Mouse (Mus musculus) left cerebral cortex, adult 8-10 months (tissue): ENCODE data around the gene Muc2. TPM values are rescaled to one million over a fixed set of nuclear protein-coding genes. Genes with fewer than 3 reads are reported as not detected.
A peak's percentile ranks its signal among the peaks of the same experiment; 100 is the strongest.
"Not testable (repeated sequence)": the region's sequence is repeated elsewhere in the genome, so short reads cannot be mapped to it uniquely, and the experiment has no call there.

ENCODE experiments used
- DNase-seq, 2 experiments: peaks; one replicate each; pipeline ENCODE4 v3.0.0; 2022; ENCODE audit warnings: low spot score in 2 of 2
- total RNA-seq, 4 experiments: library from RNA; stranded (reverse); gene quantifications; 2 replicates each; pipeline ENCODE4 v1.2.4; 2022

The Muc2 gene
- 1 to 10 TPM in 1 of 4 experiments, under 1 TPM in 3; 0.28 to 1.2 (median 0.50) TPM for total RNA-seq

GRCm38 (mm10) chr7:141690040-141690439 is at the start of gene Muc2:
Gene Muc2 (plus strand): TSS chr7:141690340.
- DNase-seq = no peak

DNA sequence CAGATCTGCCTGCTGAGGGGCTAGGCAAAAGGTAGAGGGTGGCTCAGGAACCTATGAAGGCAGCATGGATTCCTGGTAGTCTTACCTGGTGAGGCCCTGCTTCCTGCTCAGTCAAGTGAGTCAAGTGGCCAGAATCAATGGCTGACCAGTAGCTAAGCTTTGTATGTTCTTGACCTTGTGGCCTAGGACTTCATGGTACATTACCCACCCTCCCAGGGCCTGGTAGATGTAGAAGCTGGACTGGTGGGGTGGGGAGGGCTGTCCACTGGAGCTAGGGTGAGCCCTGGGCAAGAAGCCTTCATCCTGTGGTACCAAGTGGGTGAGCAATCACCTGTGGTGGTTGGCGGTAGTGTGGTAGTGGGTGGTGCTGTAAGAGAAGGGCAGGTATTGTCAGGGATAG is 47.8 kb upstream of the Muc2 start:
- DNase-seq = no peak

GRCm38 (mm10) chr7:141643160-141643559 is 47.0 kb upstream of the Muc2 start:
- no peak for DNase-seq

DNA sequence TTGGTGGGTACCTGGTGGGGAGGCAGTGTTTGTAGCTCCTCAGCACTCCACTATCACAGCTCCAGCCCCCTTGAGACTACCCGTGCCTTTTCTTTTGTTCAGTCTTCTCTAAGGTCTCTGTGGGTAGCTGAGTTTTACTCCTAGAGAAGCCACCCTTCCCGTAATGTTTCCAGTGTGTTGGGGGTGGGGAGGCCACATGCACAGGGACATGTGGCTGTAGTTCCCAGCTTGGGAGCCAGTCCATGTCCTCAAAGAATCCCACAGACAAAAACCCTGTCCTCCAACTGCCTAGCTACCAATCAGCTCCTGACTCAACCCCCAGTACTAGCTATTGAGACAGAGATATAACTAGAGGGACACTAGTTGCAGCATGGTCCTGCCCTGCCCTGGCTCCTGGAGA is 43.1 kb upstream of the Muc2 start:
- no peak for DNase-seq

GRCm38 (mm10) chr7:141647815-141648214 is 42.3 kb upstream of the Muc2 start:
- no peak for DNase-seq

- DNase-seq = no peak
Measured at GRCm38 (mm10) chr7:141652191-141652590, 37.9 kb upstream of the Muc2 start.

GRCm38 (mm10) chr7:141660346-141660745 is 29.8 kb upstream of the Muc2 start:
- no peak for DNase-seq

GRCm38 (mm10) chr7:141661481-141661880 is 28.7 kb upstream of the Muc2 start:
- DNase-seq = no peak

- DNase-seq = no peak
Measured at GRCm38 (mm10) chr7:141662223-141662622, 27.9 kb upstream of the Muc2 start.

- DNase-seq = no peak
Measured at GRCm38 (mm10) chr7:141666190-141666589, 23.9 kb upstream of the Muc2 start.

- DNase-seq = not testable (repeated sequence)
Measured at GRCm38 (mm10) chr7:141669097-141669496, 21.0 kb upstream of the Muc2 start.

- DNase-seq = no peak
Measured at GRCm38 (mm10) chr7:141670999-141671398, 19.1 kb upstream of the Muc2 start.

GRCm38 (mm10) chr7:141671626-141672291 is 18.4 kb upstream of the Muc2 start:
- no peak for DNase-seq

GRCm38 (mm10) chr7:141678922-141679321 is 11.2 kb upstream of the Muc2 start:
- no peak for DNase-seq

DNA sequence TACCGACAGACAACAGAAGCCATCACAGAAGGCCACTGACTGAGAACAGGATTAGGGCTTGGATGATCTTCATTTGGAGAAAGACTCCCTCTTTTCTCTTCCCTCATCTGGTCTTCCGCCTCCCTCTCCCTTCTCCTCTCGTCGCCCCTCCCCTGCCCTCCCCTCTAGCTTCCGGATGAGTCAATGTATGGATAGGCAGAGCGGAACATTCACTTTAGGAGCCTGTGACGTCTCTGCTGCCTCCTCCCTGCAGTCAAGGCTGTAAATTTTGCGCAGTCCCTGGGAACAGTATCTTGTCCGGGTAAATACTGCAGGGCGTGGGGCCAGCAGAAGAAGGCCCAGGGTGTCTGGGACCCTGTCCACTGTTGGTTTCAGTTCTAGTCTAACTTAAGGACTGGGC is 2.8 kb upstream of the Muc2 start:
- DNase-seq = no peak

GRCm38 (mm10) chr7:141693591-141694273 is 3.6 kb downstream of the Muc2 start:
- no peak for DNase-seq

DNA sequence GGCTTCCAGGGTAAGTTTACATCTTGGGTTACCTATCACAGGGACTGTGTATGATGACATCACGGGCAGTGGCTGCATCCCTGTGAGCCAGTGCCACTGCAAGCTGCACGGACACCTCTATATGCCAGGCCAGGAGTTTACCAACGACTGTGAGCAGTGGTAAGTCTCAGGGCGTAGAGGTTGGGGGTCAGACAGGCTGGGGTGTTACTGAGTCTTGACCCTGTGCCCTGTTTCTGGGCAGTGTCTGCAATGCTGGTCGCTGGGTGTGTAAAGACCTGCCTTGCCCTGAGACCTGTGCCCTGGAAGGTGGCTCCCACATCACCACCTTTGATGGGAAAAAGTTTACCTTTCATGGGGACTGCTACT is 4.1 kb downstream of the Muc2 start:
- no peak for DNase-seq

- no peak for DNase-seq
Measured at GRCm38 (mm10) chr7:141696538-141696937, 6.4 kb downstream of the Muc2 start.

- no peak for DNase-seq
Measured at GRCm38 (mm10) chr7:141699556-141700220, 9.5 kb downstream of the Muc2 start.

- no peak for DNase-seq
Measured at GRCm38 (mm10) chr7:141747451-141748100, 57.4 kb downstream of the Muc2 start.

GRCm38 (mm10) chr7:141752513-141752912 is 62.4 kb downstream of the Muc2 start:
- no peak for DNase-seq

GRCm38 (mm10) chr7:141755831-141756230 is 65.7 kb downstream of the Muc2 start:
- DNase-seq = peak; percentile 52 to 59
